Mouse (Mus musculus) B cell, adult 67 days (primary cell): ENCODE data around the gene Syn3. TPM values are rescaled to one million over a fixed set of nuclear protein-coding genes. Genes with fewer than 3 reads are reported as not detected.

Experiments used
- total RNA-seq, 2 experiments: library from RNA; stranded (reverse); gene quantifications; 4 replicates each; pipeline ENCODE4 v1.2.4; 2023

Syn3 gene
- total RNA-seq, result not detected

GRCm38 (mm10) chr10:86498673-86499391 lies at the start of gene Syn3:
TSS of gene Syn3 (minus strand) at chr10:86498896.

GRCm38 (mm10) chr10:86300293-86301116 lies 198.2 kb downstream of the Syn3 start, which contains the start of gene Timp3:
TSS of gene Timp3 (plus strand) at chr10:86300372.

GRCm38 (mm10) chr10:86021749-86022473 lies 476.8 kb downstream of the Syn3 start, which contains the start of gene Fbxo7:
TSS of gene Fbxo7 (plus strand) at chr10:86021972.

GRCm38 (mm10) chr10:86011781-86012180 lies 486.9 kb downstream of the Syn3 start, which contains the start of gene Bpifc:
TSS of gene Bpifc (minus strand) at chr10:86011895.

Other genes starting within 250 kb of the Syn3 start
- not detected for gene Timp3, start 198.5 kb downstream of the Syn3 start, total RNA-seq
- gene Hsp90b1, start 206.6 kb upstream of the Syn3 start, total RNA-seq, result 100 to 1,000 TPM; 320 to 444 TPM
- 1 to 10 TPM; 2.1 to 2.4 TPM for gene Ttc41, start 206.9 kb upstream of the Syn3 start, total RNA-seq